Mouse (Mus musculus) midbrain, postnatal 0 days (tissue): ENCODE results near the gene Slc35d2. TPM values are rescaled to one million over a fixed set of nuclear protein-coding genes. Genes with fewer than 3 reads are reported as not detected.

Experiments
- ATAC-seq: fragments of 200-750 bp; cut with Nextera tagmentation; 2 replicates; pipeline ENCODE4 v1.8.0; 2017; ENCODE audit warnings: moderate number of reproducible peaks, mild to moderate bottlenecking, moderate TSS enrichment, moderate library complexity; ENCODE audit not compliant: low FRiP score
- DNase-seq: peaks from one replicate; pipeline ENCODE4 v3.0.0-alpha.2; 2015; ENCODE audit warnings: low spot score
- H3K27ac ChIP-seq: fragments of 300-500 bp; sonication (generic); 2 replicates; pipeline ENCODE4 v1.5.1; 2014; ENCODE audit warnings: low read depth, mild to moderate bottlenecking, low read length, mixed read lengths
- H3K27me3 ChIP-seq: fragments of 300-500 bp; sonication (generic); 2 replicates; pipeline ENCODE4 v1.6.1; 2014; ENCODE audit warnings: low read length, control low read depth, mixed read lengths; ENCODE audit not compliant: insufficient read depth
- H3K36me3 ChIP-seq: fragments of 300-500 bp; sonication (generic); 2 replicates; pipeline ENCODE4 v1.6.1; 2014; ENCODE audit warnings: low read length, control low read depth, mixed read lengths; ENCODE audit not compliant: insufficient read depth
- H3K4me1 ChIP-seq: fragments of 300-500 bp; sonication (generic); 2 replicates; pipeline ENCODE4 v1.6.1; 2014; ENCODE audit warnings: mild to moderate bottlenecking, control low read depth, antibody characterized with exemption, low read length, mixed read lengths; ENCODE audit not compliant: insufficient read depth
- H3K4me2 ChIP-seq: fragments of 300-500 bp; sonication (generic); 2 replicates; pipeline ENCODE4 v1.6.1; 2014; ENCODE audit warnings: low read depth, mild to moderate bottlenecking, low read length, mixed read lengths; ENCODE audit not compliant: poor library complexity, severe bottlenecking
- H3K4me3 ChIP-seq: fragments of 300-500 bp; sonication (generic); 2 replicates; pipeline ENCODE4 v1.5.1; 2014; ENCODE audit warnings: low read depth, mild to moderate bottlenecking, low read length, moderate library complexity
- H3K9ac ChIP-seq: fragments of 300-500 bp; sonication (generic); replicated peaks from 2 replicates; pipeline ENCODE4 v1.6.1; 2014; ENCODE audit warnings: mild to moderate bottlenecking, low read length, moderate library complexity, mixed read lengths; ENCODE audit not compliant: poor library complexity, severe bottlenecking
- H3K9me3 ChIP-seq: fragments of 300-500 bp; sonication (generic); 2 replicates; pipeline ENCODE4 v1.6.1; 2016; ENCODE audit warnings: low read length, control low read depth
- CTCF ChIP-seq: IDR thresholded peaks from 2 replicates; pipeline ENCODE4 v1.5.1; 2016; ENCODE audit warnings: antibody characterized with exemption, mild to moderate bottlenecking
- WGBS: fragments of 180-500 bp; shearing (Covaris S2); extraction: QIAGEN DNeasy Blood & Tissue Kit; methylation state at CpG from one replicate; pipeline ENCODE4 v1.1.7; 2014; 5-methylcytosine and 5-hydroxymethylcytosine counted together
- polyA plus RNA-seq: library from polyadenylated mRNA; unstranded; fragments of >200 nt; fragmentation: Nextera tagmentation; extraction: Ambion mirVana; gene quantifications from 2 replicates; pipeline ENCODE4 v1.2.1, GENCODE M21; 2015
- total RNA-seq: library from RNA; depleted of rRNA; stranded (reverse); fragments of >200 nt; gene quantifications from 2 replicates; pipeline ENCODE4 v1.2.3, GENCODE M21; 2014

The Slc35d2 gene
- total and polyA plus RNA-seq, 2 experiments from 2014 or later: 0.99 to 1.1 TPM

- peaks cover 4% of the 10 kb centered on the region; the same call in 1 of the 2 replicates for H3K4me1 ChIP-seq
- DNase-seq: no peak
- H3K4me2 ChIP-seq: no peak overlapping the region
- no peaks in the 10 kb centered on the region for H3K9me3 ChIP-seq
- H3K27ac ChIP-seq: no peak overlapping the region
- 91% methylated on average over 5 of the region's 5 CpGs for WGBS
- ATAC-seq: no peak
- H3K27me3 ChIP-seq: no peaks in the 10 kb centered on the region
- TF ChIP-seq CTCF: no peak
- no peak overlapping the region for H3K4me3 ChIP-seq
- no peaks in the 10 kb centered on the region for H3K36me3 ChIP-seq
- H3K9ac ChIP-seq: no peak overlapping the region
These were observed 43.1 kb downstream of the Slc35d2 start for GRCm38 (mm10) chr13:64086036-64086435.

- WGBS: 85% methylated on average over 3 of the region's 3 CpGs
- no peaks in the 10 kb centered on the region for H3K36me3 ChIP-seq
These were observed 45.8 kb downstream of the Slc35d2 start for GRCm38 (mm10) chr13:64083331-64083730.

GRCm38 (mm10) chr13:64081012-64081919, 47.9 kb downstream of the Slc35d2 start:
- ATAC-seq (no peak), DNase-seq (peak; percentile 14)
- Histone ChIP-seq H3K4me1 (peaks cover 4% of the 10 kb centered on the region; the same call in 1 of the 2 replicates), H3K4me3 (no peak overlapping the region), H3K9me3 (no peaks in the 10 kb centered on the region), H3K9ac (0 out of 2 replicates have a peak overlapping the region, but pooled peaks have one; percentile 5), H3K36me3 (no peaks in the 10 kb centered on the region), H3K27me3 (no peaks in the 10 kb centered on the region), H3K4me2 (no peak overlapping the region), H3K27ac (no peak overlapping the region)
- 25% methylated on average over 16 of the region's 16 CpGs for WGBS
- no peak for TF ChIP-seq CTCF

More at GRCm38 (mm10) chr13:64083331-64083730, 45.8 kb downstream of the Slc35d2 start:
- no peak overlapping the region for H3K4me2 ChIP-seq
- no peak overlapping the region for H3K4me3 ChIP-seq
- no peak overlapping the region for H3K27ac ChIP-seq
- no peak overlapping the region for H3K9ac ChIP-seq
- no peaks in the 10 kb centered on the region for H3K27me3 ChIP-seq
- peaks cover 4% of the 10 kb centered on the region; the same call in 1 of the 2 replicates for H3K4me1 ChIP-seq
- ATAC-seq (no peak), DNase-seq (no peak)
- H3K9me3 ChIP-seq: no peaks in the 10 kb centered on the region
- no peak for TF ChIP-seq CTCF

- WGBS: 86% methylated on average over 5 of the region's 5 CpGs
- ATAC-seq: no peak
These were observed 51.6 kb downstream of the Slc35d2 start for GRCm38 (mm10) chr13:64077591-64077990.

GRCm38 (mm10) chr13:64076074-64076473, 53.1 kb downstream of the Slc35d2 start:
- ATAC-seq (no peak), DNase-seq (no peak)
- H3K9me3 ChIP-seq: no peaks in the 10 kb centered on the region
- H3K4me2 ChIP-seq: no peak overlapping the region
- H3K9ac ChIP-seq: no peak overlapping the region
- no peaks in the 10 kb centered on the region; the same call in 1 of the 2 replicates for H3K4me1 ChIP-seq
- no peaks in the 10 kb centered on the region for H3K27me3 ChIP-seq
- H3K4me3 ChIP-seq: no peak overlapping the region
- no peak for TF ChIP-seq CTCF
- no peaks in the 10 kb centered on the region for H3K36me3 ChIP-seq
- H3K27ac ChIP-seq: no peak overlapping the region
- 81% methylated on average over 4 of the region's 4 CpGs for WGBS

More at GRCm38 (mm10) chr13:64077591-64077990, 51.6 kb downstream of the Slc35d2 start:
- DNase-seq: no peak
- H3K9me3 ChIP-seq: no peaks in the 10 kb centered on the region
- H3K27me3 ChIP-seq: no peaks in the 10 kb centered on the region
- peaks cover 4% of the 10 kb centered on the region; the same call in 1 of the 2 replicates for H3K4me1 ChIP-seq
- H3K27ac ChIP-seq: no peak overlapping the region
- no peak overlapping the region for H3K4me2 ChIP-seq
- no peak overlapping the region for H3K4me3 ChIP-seq
- TF ChIP-seq CTCF: no peak
- no peaks in the 10 kb centered on the region for H3K36me3 ChIP-seq
- H3K9ac ChIP-seq: no peak overlapping the region

- Histone ChIP-seq H3K36me3 (no peaks in the 10 kb centered on the region), H3K4me2 (no peak overlapping the region), H3K9me3 (no peaks in the 10 kb centered on the region), H3K27me3 (no peaks in the 10 kb centered on the region), H3K4me1 (no peaks in the 10 kb centered on the region), H3K4me3 (no peak overlapping the region), H3K9ac (no peak overlapping the region), H3K27ac (no peak overlapping the region)
- ATAC-seq: no peak
- 75% methylated on average over 3 of the region's 3 CpGs for WGBS
- no peak for DNase-seq
- TF ChIP-seq CTCF: no peak
These were observed 62.5 kb downstream of the Slc35d2 start for GRCm38 (mm10) chr13:64066653-64067052.
